Mouse (Mus musculus) liver, embryonic 16.5 days (tissue): Measurements from ENCODE around the gene Tmem86a. TPM values are rescaled to one million over a fixed set of nuclear protein-coding genes. Genes with fewer than 3 reads are reported as not detected.

ENCODE experiments used
- ATAC-seq: fragments of 200-750 bp; cut with Nextera tagmentation; 2 replicates; pipeline ENCODE4 v1.8.0; 2017; ENCODE audit warnings: low read depth, mild to moderate bottlenecking, moderate number of reproducible peaks, moderate library complexity
- H3K27ac ChIP-seq: fragments of 300-500 bp; sonication (generic); 2 replicates; pipeline ENCODE4 v1.5.1; 2014; ENCODE audit warnings: mild to moderate bottlenecking, low read length
- H3K27me3 ChIP-seq: fragments of 300-500 bp; sonication (generic); 2 replicates; pipeline ENCODE4 v1.6.1; 2014; ENCODE audit warnings: low read depth, low read length, mixed read lengths; ENCODE audit not compliant: control insufficient read depth, insufficient read depth
- H3K36me3 ChIP-seq: fragments of 300-500 bp; sonication (generic); 2 replicates; pipeline ENCODE4 v1.6.1; 2014; ENCODE audit warnings: mild to moderate bottlenecking; ENCODE audit not compliant: control insufficient read depth, insufficient read depth
- H3K4me1 ChIP-seq: fragments of 300-500 bp; sonication (generic); 2 replicates; pipeline ENCODE4 v1.6.1; 2014; ENCODE audit warnings: low read depth, low read length, mixed read lengths; ENCODE audit not compliant: control insufficient read depth
- H3K4me2 ChIP-seq: fragments of 300-500 bp; sonication (generic); 2 replicates; pipeline ENCODE4 v1.6.1; 2014; ENCODE audit warnings: low read depth, low read length, mixed read lengths
- H3K4me3 ChIP-seq: fragments of 300-500 bp; sonication (generic); 2 replicates; pipeline ENCODE4 v1.5.1; 2014; ENCODE audit warnings: low read depth, mild to moderate bottlenecking, low read length
- H3K9ac ChIP-seq: fragments of 300-500 bp; sonication (generic); 2 replicates; pipeline ENCODE4 v1.6.1; 2014; ENCODE audit warnings: low read depth, low read length
- H3K9me3 ChIP-seq: fragments of 300-500 bp; sonication (generic); replicated peaks from 2 replicates; pipeline ENCODE4 v1.6.1; 2016; ENCODE audit warnings: low read length; ENCODE audit not compliant: control insufficient read depth
- WGBS: fragments of 180-500 bp; shearing (Covaris S2); extraction: QIAGEN DNeasy Blood & Tissue Kit; methylation state at CpG from one replicate; pipeline ENCODE4 v1.1.7; 2014; ENCODE audit not compliant: insufficient replicate concordance; 5-methylcytosine and 5-hydroxymethylcytosine counted together
- polyA plus RNA-seq: library from polyadenylated mRNA; unstranded; fragments of >200 nt; fragmentation: Nextera tagmentation; extraction: Ambion mirVana; gene quantifications from 2 replicates; pipeline ENCODE4 v1.2.1, GENCODE M21; 2015

Tmem86a gene
- polyA plus RNA-seq, 1 experiment from 2014 or later = 25.6 TPM

GRCm38 (mm10) chr7:47042121-47042520 lies 8.3 kb upstream of the Tmem86a start:
- H3K27ac ChIP-seq = peak overlapping the region; percentile 62

GRCm38 (mm10) chr7:47042823-47043490 lies 7.4 kb upstream of the Tmem86a start:
- WGBS = 24% methylated on average over 6 of the region's 6 CpGs
- no peak overlapping the region for H3K4me2 ChIP-seq
- peak; percentile 75 for ATAC-seq
- H3K4me1 ChIP-seq = peaks cover 4% of the 10 kb centered on the region
- no peaks in the 10 kb centered on the region for H3K9me3 ChIP-seq
- no peak overlapping the region for H3K4me3 ChIP-seq
- peak overlapping the region; percentile 62 for H3K27ac ChIP-seq
- H3K27me3 ChIP-seq = no peaks in the 10 kb centered on the region
- H3K9ac ChIP-seq = no peak overlapping the region
- no peaks in the 10 kb centered on the region for H3K36me3 ChIP-seq

More at GRCm38 (mm10) chr7:47042121-47042520, 8.3 kb upstream of the Tmem86a start:
- Histone ChIP-seq H3K9me3 (no peaks in the 10 kb centered on the region), H3K36me3 (no peaks in the 10 kb centered on the region), H3K4me2 (no peak overlapping the region), H3K4me3 (no peak overlapping the region), H3K9ac (no peak overlapping the region), H3K27me3 (no peaks in the 10 kb centered on the region), H3K4me1 (peaks cover 4% of the 10 kb centered on the region)
- 60% methylated on average over 4 of the region's 4 CpGs for WGBS
- ATAC-seq = no peak

GRCm38 (mm10) chr7:47050766-47051165 lies 365 bp downstream of the Tmem86a start:
- H3K27me3 ChIP-seq = no peaks in the 10 kb centered on the region; the same call in 1 of the 2 replicates
- WGBS = under 1% methylated on average over 33 of the region's 34 CpGs

GRCm38 (mm10) chr7:47051404-47052151 lies 1.2 kb downstream of the Tmem86a start:
- Histone ChIP-seq H3K9me3 (no peaks in the 10 kb centered on the region), H3K36me3 (no peaks in the 10 kb centered on the region), H3K27ac (peak overlapping the region; percentile 83), H3K4me3 (peak overlapping the region; percentile 70), H3K4me1 (peaks cover 18% of the 10 kb centered on the region), H3K9ac (no peak overlapping the region), H3K27me3 (no peaks in the 10 kb centered on the region; the same call in 1 of the 2 replicates), H3K4me2 (peak overlapping the region; percentile 93)
- WGBS = 0% methylated on average over 2 of the region's 2 CpGs
- ATAC-seq = peak; percentile 16; the same call in 1 of the 2 replicates

More at GRCm38 (mm10) chr7:47050766-47051165, 365 bp downstream of the Tmem86a start:
- Histone ChIP-seq H3K27ac (peak overlapping the region; percentile 83), H3K4me2 (peak overlapping the region; percentile 93), H3K9ac (peak overlapping the region; percentile 72), H3K36me3 (no peaks in the 10 kb centered on the region), H3K9me3 (no peaks in the 10 kb centered on the region), H3K4me1 (peaks cover 18% of the 10 kb centered on the region), H3K4me3 (peak overlapping the region; percentile 70)
- peak; percentile 49 for ATAC-seq

GRCm38 (mm10) chr7:47052276-47052675 lies 1.9 kb downstream of the Tmem86a start:
- Histone ChIP-seq H3K9me3 (no peaks in the 10 kb centered on the region), H3K36me3 (no peaks in the 10 kb centered on the region), H3K4me2 (peak overlapping the region; percentile 93), H3K27ac (peak overlapping the region; percentile 61; the same call in 1 of the 2 replicates), H3K9ac (no peak overlapping the region), H3K4me1 (peaks cover 21% of the 10 kb centered on the region), H3K4me3 (no peak overlapping the region), H3K27me3 (no peaks in the 10 kb centered on the region; the same call in 1 of the 2 replicates)
- ATAC-seq = no peak
- 26% methylated on average over 3 of the region's 3 CpGs for WGBS

- H3K4me2 ChIP-seq = no peak overlapping the region
- H3K4me1 ChIP-seq = peaks cover 23% of the 10 kb centered on the region
- WGBS = 87% methylated on average over 15 of the region's 15 CpGs
- H3K27me3 ChIP-seq = no peaks in the 10 kb centered on the region; the same call in 1 of the 2 replicates
- no peak overlapping the region for H3K9ac ChIP-seq
- H3K36me3 ChIP-seq = no peaks in the 10 kb centered on the region
- no peak overlapping the region for H3K27ac ChIP-seq
- H3K9me3 ChIP-seq = no peaks in the 10 kb centered on the region
- no peak overlapping the region for H3K4me3 ChIP-seq
- no peak for ATAC-seq
Measured at GRCm38 (mm10) chr7:47053287-47053686, 2.9 kb downstream of the Tmem86a start.

- Histone ChIP-seq H3K9me3 (no peaks in the 10 kb centered on the region), H3K4me1 (peaks cover 23% of the 10 kb centered on the region), H3K9ac (no peak overlapping the region), H3K36me3 (no peaks in the 10 kb centered on the region), H3K27ac (no peak overlapping the region), H3K27me3 (no peaks in the 10 kb centered on the region; the same call in 1 of the 2 replicates), H3K4me3 (no peak overlapping the region), H3K4me2 (no peak overlapping the region)
- 52% methylated on average over 2 of the region's 2 CpGs for WGBS
- no peak for ATAC-seq
Measured at GRCm38 (mm10) chr7:47054666-47055065, 4.3 kb downstream of the Tmem86a start.

GRCm38 (mm10) chr7:47055744-47056143 lies 5.3 kb downstream of the Tmem86a start:
- Histone ChIP-seq H3K4me1 (peaks cover 21% of the 10 kb centered on the region), H3K4me2 (no peak overlapping the region), H3K27ac (no peak overlapping the region), H3K36me3 (no peaks in the 10 kb centered on the region), H3K9ac (no peak overlapping the region), H3K4me3 (no peak overlapping the region), H3K9me3 (no peaks in the 10 kb centered on the region), H3K27me3 (no peaks in the 10 kb centered on the region; the same call in 1 of the 2 replicates)
- WGBS = 21% methylated on average over 9 of the region's 9 CpGs
- peak; percentile 14; the same call in 1 of the 2 replicates for ATAC-seq

- Histone ChIP-seq H3K27ac (no peak overlapping the region), H3K9me3 (no peaks in the 10 kb centered on the region), H3K4me1 (peaks cover 17% of the 10 kb centered on the region), H3K4me2 (no peak overlapping the region), H3K36me3 (no peaks in the 10 kb centered on the region), H3K9ac (no peak overlapping the region), H3K27me3 (no peaks in the 10 kb centered on the region), H3K4me3 (no peak overlapping the region)
- ATAC-seq = no peak
- WGBS = 54% methylated on average over 4 of the region's 4 CpGs
Measured at GRCm38 (mm10) chr7:47056273-47056672, 5.9 kb downstream of the Tmem86a start.
